Mouse (Mus musculus) thymus, adult 18-20 months (tissue): ENCODE measurements around the gene Rab8b.
"Not testable (repeated sequence)": the region's sequence is repeated elsewhere in the genome, so short reads cannot be mapped to it uniquely, and the experiment has no call there.

ENCODE experiments used
- DNase-seq, 2 experiments: peaks; one replicate each; pipeline ENCODE4 v3.0.0; 2022; ENCODE audit warnings: mixed read lengths in 2 of 2

The Rab8b gene

DNA sequence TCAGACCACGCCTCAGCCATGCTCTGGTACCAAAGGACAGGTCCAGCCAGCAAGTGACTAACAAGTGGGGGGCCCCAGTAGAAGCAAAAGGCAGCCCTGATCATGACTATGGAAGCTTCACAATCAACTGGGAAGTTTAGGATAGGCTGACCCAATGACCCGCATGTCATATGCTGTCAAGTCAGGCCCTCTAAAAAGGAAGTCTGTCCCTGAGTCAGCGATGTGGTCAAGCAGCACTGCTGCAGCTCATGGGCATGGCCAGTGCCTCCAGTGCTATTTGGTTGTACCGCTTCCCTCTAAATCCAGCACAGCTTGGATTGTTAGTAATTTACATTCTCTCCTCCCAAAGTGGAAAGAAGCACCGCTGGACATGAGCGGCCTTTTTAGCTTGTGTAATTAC is 32.7 kb downstream of the Rab8b start:
- no peak for DNase-seq

DNA sequence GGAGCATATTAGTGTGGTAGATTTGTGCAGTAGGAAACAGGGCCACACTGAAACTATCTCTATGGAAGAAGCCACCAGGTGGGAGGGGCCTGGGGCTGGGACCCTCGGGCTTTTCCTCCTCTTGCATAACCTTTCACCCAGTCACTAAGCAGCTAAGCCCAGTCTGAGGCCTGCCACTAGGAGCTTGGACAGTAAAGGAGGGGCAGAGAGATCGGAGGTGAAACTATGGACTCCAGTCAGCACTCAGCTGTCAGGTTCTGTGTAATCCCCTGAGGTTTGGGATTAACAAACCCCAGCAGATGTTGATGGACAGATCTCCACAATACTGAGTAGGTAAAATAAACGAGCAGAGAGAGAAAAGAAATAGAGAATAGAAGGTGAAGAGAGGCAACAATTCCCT is 33.1 kb downstream of the Rab8b start:
- no peak for DNase-seq

DNA sequence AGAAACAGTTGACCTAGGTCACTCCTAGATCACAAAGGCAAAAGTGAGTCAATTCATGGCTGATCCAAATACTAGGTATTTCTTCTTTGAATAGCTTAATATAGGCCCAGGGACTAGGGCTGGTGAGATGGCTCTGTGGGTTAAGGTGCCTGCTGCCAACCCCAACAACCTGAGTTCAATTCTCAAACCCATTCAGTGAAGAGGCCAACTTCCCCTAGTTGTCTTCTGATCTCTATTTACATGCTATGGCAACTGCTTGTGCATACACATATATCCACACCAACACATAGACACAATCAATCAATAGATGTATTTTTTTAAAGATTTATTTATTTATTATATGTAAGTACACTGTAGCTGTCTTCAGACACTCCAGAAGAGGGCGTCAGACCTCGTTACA is 34.9 kb downstream of the Rab8b start:
- no peak for DNase-seq

GRCm38 (mm10) chr9:66883500-66883899 is 36.0 kb downstream of the Rab8b start:
- peak in 1 of 2 experiments; percentile 19 for DNase-seq

GRCm38 (mm10) chr9:66882406-66882821 is 37.1 kb downstream of the Rab8b start:
- DNase-seq = peak in 1 of 2 experiments; percentile 42

- no peak for DNase-seq
These were observed 37.6 kb downstream of the Rab8b start for GRCm38 (mm10) chr9:66881858-66882257.

- DNase-seq = no peak
These were observed 38.7 kb downstream of the Rab8b start for GRCm38 (mm10) chr9:66880752-66881151.

DNA sequence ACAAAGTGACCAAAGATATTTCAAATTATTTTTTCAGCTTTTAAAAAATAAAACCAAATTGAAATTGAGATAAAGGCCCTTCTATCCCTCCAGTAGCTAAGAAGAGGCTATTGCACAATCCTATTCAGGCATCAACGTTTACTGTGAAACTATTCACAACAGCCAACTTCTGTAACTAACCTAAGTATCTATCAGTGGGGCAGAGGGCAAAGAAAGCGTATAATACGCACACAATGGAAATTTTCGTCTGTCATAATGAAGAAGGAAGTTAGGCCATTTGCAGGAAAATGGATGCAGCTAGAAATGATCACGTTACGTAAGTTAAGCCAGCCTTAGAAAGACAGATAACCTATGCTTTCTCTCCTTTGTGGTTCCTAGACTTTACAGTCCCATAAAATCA is 40.0 kb downstream of the Rab8b start:
- no peak for DNase-seq

- DNase-seq = no peak
These were observed 40.6 kb downstream of the Rab8b start for GRCm38 (mm10) chr9:66878899-66879298.

GRCm38 (mm10) chr9:66876577-66876976 is 42.9 kb downstream of the Rab8b start:
- DNase-seq = no peak

DNA sequence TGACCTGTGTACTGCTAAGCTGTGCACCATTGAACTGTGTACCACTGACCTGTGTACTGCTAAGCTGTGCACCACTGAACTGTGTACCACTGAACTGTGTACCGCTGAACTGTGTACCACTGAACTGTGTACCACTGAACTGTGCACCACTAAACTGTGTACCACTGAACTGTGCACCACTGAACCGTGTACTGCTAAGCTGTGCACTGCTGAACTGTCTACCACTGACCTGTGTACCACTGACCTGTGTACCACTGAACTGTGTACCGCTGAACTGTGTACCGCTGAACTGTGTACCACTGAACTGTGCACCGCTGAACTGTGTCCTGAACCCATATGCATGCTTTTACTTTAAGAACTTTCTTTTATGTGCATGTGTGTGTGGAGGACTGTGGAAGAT is 45.2 kb downstream of the Rab8b start:
- no peak for DNase-seq

- no peak for DNase-seq
These were observed 46.0 kb downstream of the Rab8b start for GRCm38 (mm10) chr9:66873531-66873930.

DNA sequence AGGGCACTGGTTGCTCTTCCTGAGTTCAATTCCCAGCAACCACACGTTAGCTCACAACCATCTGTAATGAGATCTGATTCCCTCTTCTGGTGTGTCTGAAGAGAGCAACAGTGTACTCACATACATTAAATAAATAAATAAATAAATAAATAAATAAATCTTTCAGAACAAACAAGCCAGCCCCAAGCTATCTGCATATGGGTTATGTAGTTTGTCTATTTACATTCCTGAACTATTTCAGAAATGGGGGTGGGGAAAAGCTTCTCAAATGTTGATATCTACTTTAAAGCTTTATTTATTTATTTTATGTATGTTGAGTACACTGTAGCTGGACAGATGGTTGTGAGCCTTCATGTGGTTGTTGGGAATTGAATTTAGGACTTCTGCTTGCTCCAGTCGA is 46.5 kb downstream of the Rab8b start:
- DNase-seq = not testable (repeated sequence)

DNA sequence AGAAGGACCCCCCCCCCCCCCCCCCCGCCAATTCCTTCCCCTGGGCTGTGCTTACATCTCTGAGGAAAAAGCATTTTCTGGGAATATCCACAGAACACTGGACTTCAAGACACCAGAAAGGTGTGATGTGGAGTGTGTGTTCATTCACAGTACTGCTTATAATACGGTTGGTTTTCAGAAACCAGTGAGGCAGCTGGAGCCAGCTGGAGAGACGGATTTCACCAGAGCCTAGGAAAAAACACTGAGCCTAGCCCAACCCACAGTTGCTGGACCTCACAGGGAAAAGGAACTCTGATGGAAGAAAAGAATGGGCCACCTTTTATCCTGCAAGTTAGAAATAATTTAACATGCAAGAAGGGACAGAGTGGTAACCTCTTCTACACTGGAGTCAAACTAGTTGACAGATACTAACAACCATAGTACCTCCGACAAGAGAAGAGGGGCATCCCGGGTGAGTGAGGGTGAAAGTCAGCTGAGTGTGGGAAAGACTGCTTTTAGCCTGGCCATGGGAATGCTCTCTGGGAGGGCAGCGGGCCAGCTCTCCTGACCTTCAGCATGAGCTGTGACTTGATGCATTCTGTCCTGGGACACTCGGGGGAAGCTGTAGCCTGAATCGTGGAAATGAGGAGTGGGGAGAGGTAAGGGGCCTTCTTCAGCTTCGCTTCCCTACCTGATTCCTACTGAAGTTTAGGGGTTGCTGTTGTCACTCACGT is 47.3 kb downstream of the Rab8b start:
- DNase-seq = no peak

- DNase-seq = no peak
These were observed 54.8 kb downstream of the Rab8b start for GRCm38 (mm10) chr9:66864708-66865107.

GRCm38 (mm10) chr9:66863456-66863855 is 56.0 kb downstream of the Rab8b start:
- DNase-seq = no peak

DNA sequence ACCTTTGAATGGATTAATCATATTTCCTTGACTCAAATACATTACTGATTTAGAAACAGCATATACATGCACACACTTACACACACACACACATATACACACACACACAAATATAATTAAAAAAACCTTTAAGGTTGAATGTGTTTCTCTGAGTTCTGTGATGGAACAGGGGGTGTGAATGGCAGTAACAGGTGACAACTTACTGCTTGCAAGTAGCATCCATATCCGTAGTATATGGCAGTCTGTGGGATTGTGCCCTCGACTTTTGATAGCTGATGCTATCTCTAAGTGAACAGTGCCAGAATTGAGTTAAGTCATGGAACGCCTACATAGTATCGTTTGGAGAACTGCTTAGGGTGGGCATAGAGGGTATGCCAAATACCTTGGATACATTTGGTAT is 57.3 kb downstream of the Rab8b start:
- no peak for DNase-seq

DNA sequence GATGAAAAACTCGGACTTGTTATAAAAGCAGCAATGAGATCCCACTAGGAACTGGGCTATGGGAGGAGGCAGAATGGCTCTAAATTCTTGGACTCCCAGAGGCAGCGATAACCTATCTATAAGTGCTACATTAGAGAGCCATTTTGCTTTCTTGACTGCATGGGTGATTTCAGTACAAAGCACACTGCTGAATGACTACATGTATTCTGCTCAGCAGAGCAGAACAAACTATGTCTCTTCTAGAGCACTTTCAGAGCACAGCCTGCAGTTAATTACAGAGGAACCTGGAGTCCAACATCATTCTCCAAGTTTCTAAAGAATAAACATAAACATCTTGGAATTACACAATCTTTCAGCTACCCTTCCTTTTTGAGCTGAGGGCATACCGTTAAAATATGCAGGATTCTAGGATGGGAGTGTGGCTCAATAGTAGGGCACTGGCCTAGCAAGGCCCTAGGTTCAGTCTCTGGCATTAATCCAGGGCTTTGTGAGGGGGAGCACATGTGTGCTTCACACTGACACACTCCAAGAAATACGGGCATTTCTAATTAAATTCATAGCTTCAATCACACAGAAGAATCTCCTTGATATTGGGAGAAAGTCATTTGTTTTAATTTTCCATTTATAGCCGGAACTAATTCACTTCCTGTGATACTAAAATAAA is 58.3 kb downstream of the Rab8b start:
- DNase-seq = no peak

DNA sequence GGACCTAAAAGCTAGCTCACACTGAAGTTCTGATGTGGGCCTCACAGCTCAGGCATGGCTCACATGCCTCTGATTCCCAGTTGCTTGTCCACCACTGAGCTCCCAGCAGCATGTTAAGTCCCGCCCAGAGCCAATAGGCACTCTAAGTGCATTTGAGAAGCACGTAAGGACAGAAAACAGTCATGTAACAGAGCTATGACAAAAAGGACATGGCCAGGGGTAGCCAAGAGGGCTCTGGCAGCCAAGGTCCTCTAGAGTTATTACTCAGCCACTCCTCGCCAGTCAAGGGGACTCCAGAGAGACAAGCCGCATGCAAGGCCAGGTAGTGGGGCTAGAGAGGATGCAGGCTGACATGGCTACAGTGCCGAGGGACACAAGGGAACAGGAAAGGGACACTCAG is 60.0 kb downstream of the Rab8b start:
- DNase-seq = no peak

DNA sequence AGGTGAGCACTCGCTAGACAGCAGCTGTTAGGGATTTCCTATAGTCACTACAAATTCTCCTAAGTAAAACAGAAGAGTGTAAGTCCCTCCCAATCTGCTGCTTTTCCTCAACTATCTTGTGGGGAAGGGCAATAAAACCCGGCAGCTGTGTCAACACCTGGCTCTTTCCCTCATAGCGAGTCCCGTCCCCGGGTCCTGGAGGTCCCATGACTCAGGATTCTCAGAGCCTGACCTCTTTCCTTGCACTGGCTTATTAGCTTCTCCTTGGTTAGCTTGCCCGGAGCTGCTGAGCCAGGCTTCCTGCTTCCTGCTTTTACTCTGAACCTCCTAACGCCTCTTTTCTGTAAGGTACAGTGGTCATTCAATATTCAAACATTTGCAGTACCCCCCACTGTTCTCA is 63.6 kb downstream of the Rab8b start:
- DNase-seq = no peak

DNA sequence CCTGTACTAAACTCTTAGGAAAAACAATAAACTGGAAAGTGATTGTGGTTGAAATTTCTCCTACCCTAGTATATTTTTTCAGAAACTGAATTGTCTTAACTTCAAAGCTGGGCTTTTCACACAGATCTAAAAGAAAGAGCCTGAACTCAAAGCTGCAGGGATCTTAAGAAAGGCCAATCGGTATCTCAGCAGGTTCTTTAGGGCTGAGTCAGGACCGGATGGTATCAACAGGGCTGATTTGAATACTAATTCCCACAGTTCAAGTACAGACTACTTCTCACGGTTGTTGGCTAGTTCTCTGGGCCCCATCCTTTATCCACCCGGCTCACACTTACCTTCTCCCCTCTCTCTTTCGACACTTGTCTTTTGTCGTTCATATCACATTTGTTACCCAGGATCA is 66.9 kb downstream of the Rab8b start:
- no peak for DNase-seq

DNA sequence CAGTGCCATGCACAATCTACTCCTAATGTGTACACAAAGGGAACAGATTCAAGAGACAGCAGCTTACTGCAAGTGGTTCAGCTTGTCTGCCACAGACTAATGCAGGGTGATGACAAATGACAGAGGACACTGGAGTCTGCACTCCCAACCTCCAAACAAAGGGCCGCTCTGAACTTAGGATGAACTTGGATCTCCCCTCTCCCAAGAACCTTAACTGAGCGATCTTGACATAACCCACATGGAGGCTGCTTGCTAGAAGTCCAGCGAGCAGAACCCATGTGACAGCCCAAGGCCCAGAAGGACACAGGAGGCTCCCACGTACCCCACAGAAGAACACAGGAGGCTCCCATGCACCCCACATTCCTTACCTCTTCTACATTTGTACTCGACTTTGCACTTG is 68.5 kb downstream of the Rab8b start:
- no peak for DNase-seq

GRCm38 (mm10) chr9:66846822-66847221 is 72.7 kb downstream of the Rab8b start:
- no peak for DNase-seq

GRCm38 (mm10) chr9:66835097-66835480 is 84.4 kb downstream of the Rab8b start:
- no peak for DNase-seq
